Mouse (Mus musculus): ENCODE data around the gene Plgrkt.
"Not testable (repeated sequence)": the region's sequence is repeated elsewhere in the genome, so short reads cannot be mapped to it uniquely, and the experiment has no call there.

Gene Plgrkt

GRCm38 (mm10) chr19:29366969-29367622, at the start of gene Plgrkt, which contains the start of gene Cd274:
Plgrkt (minus strand) TSS chr19:29367390.
Cd274 (plus strand) TSS chr19:29367455.
- DNase-seq (ENCODE audit: low read depth, low spot score): peak; percentile 81

GRCm38 (mm10) chr19:29416393-29416902, 49.3 kb upstream of the Plgrkt start:
- DNase-seq (ENCODE audit: low read depth, low spot score): no peak

DNA sequence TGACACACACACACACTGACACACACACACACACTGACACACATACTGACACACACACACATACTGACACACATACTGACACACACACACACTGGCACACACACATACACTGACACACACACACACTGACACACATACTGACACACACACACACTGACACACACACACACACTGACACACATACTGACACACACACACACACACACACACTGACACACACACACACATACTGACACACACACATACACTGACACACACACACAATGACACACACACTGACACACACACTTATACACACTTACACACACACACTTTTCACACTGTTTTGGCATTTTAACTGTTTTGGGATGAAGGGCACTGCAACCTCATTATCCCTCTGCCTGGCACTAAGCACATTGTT, 47.7 kb upstream of the Plgrkt start:
- not testable (repeated sequence) for DNase-seq (ENCODE audit: low read depth, low spot score)

DNA sequence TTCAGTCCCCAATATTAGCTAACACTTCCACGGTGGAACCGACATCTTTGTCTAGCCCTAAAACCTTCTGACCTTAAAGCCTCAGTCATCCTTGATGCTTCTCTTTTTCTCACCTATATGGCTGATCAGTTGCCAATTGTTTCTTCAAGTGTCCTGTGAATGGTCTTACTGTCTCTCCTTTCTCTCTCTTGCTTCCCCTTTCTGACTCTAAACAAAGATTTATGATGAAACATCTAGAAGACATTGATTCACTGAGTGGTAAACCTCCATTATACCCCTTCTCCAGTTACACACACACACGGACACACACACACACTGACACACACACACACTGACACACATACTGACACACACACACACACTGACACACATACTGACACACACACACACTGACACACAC, 47.3 kb upstream of the Plgrkt start:
- DNase-seq (ENCODE audit: low read depth, low spot score): no peak

- peak; percentile 64 for DNase-seq (ENCODE audit: low read depth, low spot score)
Observed at GRCm38 (mm10) chr19:29412476-29413420, 45.6 kb upstream of the Plgrkt start.

DNA sequence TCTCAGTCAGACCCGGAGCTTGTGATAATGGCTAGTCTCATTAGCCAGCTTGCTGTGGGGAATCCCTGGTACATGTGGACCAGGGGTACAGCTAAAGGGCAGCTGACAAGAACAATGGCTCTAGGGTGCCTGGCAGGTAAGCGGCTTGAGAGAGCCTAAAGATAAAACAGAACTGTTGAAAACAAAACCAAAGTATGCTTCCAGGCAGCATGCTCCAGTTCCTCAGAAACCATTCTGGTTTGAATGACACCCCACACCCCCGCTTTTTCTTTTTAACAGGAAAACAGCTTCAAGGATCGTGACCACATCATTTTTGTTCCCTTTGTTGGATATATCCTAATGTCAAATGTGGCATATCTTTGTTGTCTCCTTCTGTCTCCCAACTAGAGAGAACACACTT, 43.4 kb upstream of the Plgrkt start, which contains the start of gene Pdcd1lg2:
Gene Pdcd1lg2 (plus strand): TSS at position 301 of the 400 bp plus-strand sequence.
- no peak for DNase-seq (ENCODE audit: low read depth, low spot score)

- DNase-seq (ENCODE audit: low read depth, low spot score): no peak
Observed at GRCm38 (mm10) chr19:29406042-29407017, 39.1 kb upstream of the Plgrkt start.

- DNase-seq (ENCODE audit: low read depth, low spot score): peak; percentile 68
Observed at GRCm38 (mm10) chr19:29405388-29405787, 38.2 kb upstream of the Plgrkt start.

GRCm38 (mm10) chr19:29403251-29403650, 36.1 kb upstream of the Plgrkt start:
- no peak for DNase-seq (ENCODE audit: low read depth, low spot score)

GRCm38 (mm10) chr19:29402621-29403020, 35.4 kb upstream of the Plgrkt start:
- DNase-seq (ENCODE audit: low read depth, low spot score): no peak

DNA sequence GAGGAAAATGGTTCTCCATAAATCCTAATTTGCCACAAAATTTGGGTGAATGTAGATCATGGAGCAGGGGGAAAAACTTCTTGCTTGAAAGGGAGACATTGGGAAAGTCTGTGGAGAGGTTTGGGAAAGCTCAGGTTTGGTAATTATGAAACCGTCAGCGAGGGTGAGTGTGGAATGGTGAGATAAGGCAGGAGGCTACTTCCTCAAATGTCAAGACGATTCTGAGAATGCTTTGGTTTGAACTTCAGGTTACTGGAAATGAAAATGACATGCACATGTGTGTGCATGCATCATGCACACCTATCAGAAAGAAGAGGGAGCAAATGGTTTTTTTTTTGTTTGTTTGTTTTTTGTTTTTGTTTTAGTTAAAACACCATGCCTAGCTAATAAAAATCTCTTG, 33.3 kb upstream of the Plgrkt start:
- no peak for DNase-seq (ENCODE audit: low read depth, low spot score)

DNA sequence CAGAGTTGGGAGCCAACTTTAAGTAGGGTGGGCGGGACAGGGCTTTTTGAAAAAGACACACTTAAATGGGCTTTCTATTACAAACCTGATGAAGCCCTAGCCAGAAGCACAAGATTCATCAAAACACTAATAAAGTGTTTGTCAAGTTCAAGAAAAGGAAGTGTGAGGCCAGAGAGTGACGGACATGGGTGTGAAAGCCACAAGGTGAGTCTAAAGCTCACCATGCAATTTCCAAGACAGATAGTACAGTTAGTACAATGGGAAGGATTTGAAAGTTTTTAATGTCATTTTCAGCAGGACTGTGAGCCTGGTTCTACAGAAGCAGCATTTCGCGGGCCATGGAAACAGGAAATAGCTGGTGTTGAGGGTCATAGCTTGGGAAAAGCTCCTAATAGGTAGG, 32.6 kb upstream of the Plgrkt start:
- DNase-seq (ENCODE audit: low read depth, low spot score): no peak

DNA sequence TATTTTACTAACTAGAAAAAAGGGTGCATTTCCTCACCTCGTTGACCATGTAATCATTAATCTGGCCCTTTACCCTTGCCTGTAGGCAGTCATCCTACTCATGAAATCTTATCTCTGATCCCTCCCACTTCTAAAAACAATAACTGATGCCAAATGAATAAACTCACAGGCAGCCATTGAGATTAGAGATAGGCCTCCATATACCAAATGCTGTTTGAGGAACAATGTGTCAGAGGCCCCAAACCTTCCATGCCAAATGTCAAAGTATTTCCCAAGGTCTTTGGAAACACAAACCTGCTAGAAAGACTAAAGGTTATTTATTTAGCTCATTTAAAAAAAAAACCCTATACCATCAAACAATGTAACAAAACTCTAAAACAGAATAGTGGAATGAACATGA, 29.2 kb upstream of the Plgrkt start:
- DNase-seq (ENCODE audit: low read depth, low spot score): no peak

- no peak for DNase-seq (ENCODE audit: low read depth, low spot score)
Observed at GRCm38 (mm10) chr19:29394721-29395120, 27.5 kb upstream of the Plgrkt start.

DNA sequence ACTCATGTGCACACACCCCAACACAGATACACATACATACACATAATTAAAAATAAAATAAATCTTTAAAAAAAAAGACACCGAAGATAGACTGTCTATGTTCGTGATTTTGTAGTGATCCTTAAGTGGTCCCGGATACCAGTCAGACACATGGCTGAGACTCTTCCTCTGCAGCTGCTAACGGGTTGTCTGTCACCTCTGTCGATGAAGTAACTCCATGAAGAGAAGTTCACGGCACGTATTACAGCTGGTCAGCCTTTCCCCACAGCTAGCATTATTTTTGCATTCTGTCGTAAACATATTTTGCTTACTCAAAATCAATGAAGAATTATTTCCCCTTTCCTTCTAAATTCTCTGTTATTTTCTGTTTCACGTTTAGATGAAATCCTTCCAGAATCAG, 26.1 kb upstream of the Plgrkt start:
- DNase-seq (ENCODE audit: low read depth, low spot score): no peak

- no peak for DNase-seq (ENCODE audit: low read depth, low spot score)
Observed at GRCm38 (mm10) chr19:29391279-29391678, 24.1 kb upstream of the Plgrkt start.

GRCm38 (mm10) chr19:29390483-29390882, 23.3 kb upstream of the Plgrkt start:
- DNase-seq (ENCODE audit: low read depth, low spot score): no peak

GRCm38 (mm10) chr19:29388818-29389217, 21.6 kb upstream of the Plgrkt start:
- no peak for DNase-seq (ENCODE audit: low read depth, low spot score)

DNA sequence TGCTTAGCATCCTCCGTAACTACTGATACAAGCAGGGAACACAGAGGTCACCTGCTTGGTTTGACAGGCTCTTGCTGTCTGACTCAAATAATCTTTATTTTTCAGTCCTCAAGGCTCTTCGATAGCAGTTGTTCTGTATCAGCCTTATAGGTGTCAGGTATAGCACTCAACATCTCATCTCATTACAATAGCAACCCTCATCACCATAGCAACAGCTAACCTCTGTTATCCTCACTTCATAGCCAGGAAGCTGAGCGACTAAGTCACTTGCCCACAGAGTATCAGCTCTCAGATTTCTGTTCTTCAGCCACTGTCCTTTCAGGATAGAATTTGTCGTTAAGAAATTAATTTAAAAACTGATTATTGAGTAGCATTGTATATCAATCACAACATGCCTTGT, 18.6 kb upstream of the Plgrkt start:
- peak; percentile 12 for DNase-seq (ENCODE audit: low read depth, low spot score)

DNA sequence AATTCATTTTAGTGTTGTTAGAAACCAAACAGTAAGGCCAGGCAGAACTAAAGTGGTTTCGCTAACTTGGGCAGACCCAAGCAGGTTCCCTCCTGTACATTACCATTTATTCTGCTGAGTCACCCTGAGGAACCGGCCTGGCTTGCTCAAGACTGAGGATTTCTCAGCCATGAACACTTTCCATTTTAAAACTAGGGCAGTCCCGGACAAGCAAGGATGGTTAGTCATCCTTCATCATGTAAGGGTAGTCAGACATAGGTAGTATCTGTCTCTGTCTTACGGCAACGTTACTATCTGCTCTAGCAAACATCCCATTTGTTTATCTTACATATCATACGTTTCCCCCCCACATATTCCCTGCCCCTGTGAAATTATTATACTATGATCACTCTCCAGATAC, 17.8 kb upstream of the Plgrkt start:
- peak; percentile 38 for DNase-seq (ENCODE audit: low read depth, low spot score)

GRCm38 (mm10) chr19:29384412-29384811, 17.2 kb upstream of the Plgrkt start:
- DNase-seq (ENCODE audit: low read depth, low spot score): no peak

Data from brain, adult 2 months (tissue).